Mouse (Mus musculus) thymus, adult 2 months (tissue): ENCODE measurements at regions not wholly inside any gene's neighbourhood (a gene's known extent, or its start where the extent isn't known, plus 50 kb on each side); places are given as distances from the start of the nearest gene placed in this dataset.

ENCODE experiments used
- DNase-seq: peaks from one replicate; pipeline ENCODE4 v3.0.0; 2021
- H3K27ac ChIP-seq: fragments of 200-500 bp; 2 replicates; pipeline ENCODE4 v1.5.1; 2012; ENCODE audit warnings: low read length, control low read depth; ENCODE audit not compliant: control insufficient read depth, insufficient read depth
- H3K27me3 ChIP-seq: fragments of 200-500 bp; 2 replicates; pipeline ENCODE4 v1.6.1; 2012; ENCODE audit warnings: mild to moderate bottlenecking, low read length, moderate library complexity, mixed read lengths; ENCODE audit not compliant: control insufficient read depth, insufficient read depth
- H3K36me3 ChIP-seq: fragments of 200-500 bp; 2 replicates; pipeline ENCODE4 v1.6.1; 2012; ENCODE audit warnings: mild to moderate bottlenecking, low read length, moderate library complexity; ENCODE audit not compliant: control insufficient read depth, insufficient read depth
- H3K4me1 ChIP-seq: fragments of 200-500 bp; replicated peaks from 2 replicates; pipeline ENCODE4 v1.6.1; 2012; ENCODE audit warnings: low read length; ENCODE audit not compliant: control insufficient read depth, insufficient read depth
- H3K4me3 ChIP-seq: fragments of 200-500 bp; 2 replicates; pipeline ENCODE4 v1.5.1; 2012; ENCODE audit warnings: mild to moderate bottlenecking, low read length, control low read depth, moderate library complexity; ENCODE audit not compliant: control insufficient read depth, insufficient read depth
- CTCF ChIP-seq: fragments of 200-500 bp; IDR thresholded peaks from 2 replicates; pipeline ENCODE4 v1.5.1; 2012; ENCODE audit warnings: mild to moderate bottlenecking, control low read depth, low read length, moderate library complexity, borderline replicate concordance; ENCODE audit not compliant: control insufficient read depth, poor library complexity, insufficient read depth; ENCODE audit errors: extremely low read depth
- POLR2A ChIP-seq: fragments of 200-500 bp; IDR thresholded peaks from 2 replicates; pipeline ENCODE4 v1.6.1; 2012; ENCODE audit warnings: mild to moderate bottlenecking, low read length, control low read depth, moderate library complexity; ENCODE audit not compliant: control insufficient read depth, poor library complexity, insufficient read depth; ENCODE audit errors: extremely low read depth
- WGBS: fragments of 180-500 bp; shearing (Covaris S2); methylation state at CpG from one replicate; pipeline ENCODE4 v1.1.7; 2018; 5-methylcytosine and 5-hydroxymethylcytosine counted together

DNA sequence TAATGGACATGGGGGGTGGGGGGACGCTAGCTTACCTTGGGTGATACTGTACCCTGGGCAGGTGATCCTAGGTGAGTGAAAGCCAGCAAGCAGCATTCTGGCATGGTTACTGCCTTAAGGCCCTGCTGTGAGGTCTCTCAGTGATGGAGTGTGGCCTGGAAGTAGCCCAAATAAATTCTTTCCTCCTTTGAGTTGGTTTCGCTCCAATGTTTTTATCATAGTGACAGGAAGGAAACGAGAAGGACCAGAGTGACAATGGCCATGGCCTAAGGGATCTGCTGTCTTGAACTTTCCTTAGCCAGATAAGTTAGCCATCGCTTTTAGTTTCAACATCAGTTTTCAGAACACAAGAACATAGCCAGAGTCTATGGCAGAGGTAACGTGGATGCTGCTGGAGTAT lies 282.7 kb downstream of the Cxcl12 start:
- H3K27ac ChIP-seq = no peak overlapping the region
- 88% methylated on average over 5 of the region's 5 CpGs for WGBS
- no peak for TF ChIP-seq POLR2A
- no peak for TF ChIP-seq CTCF
- no peaks in the 10 kb centered on the region for H3K27me3 ChIP-seq
- H3K36me3 ChIP-seq = no peaks in the 10 kb centered on the region
- no peak for DNase-seq
- no peaks in the 10 kb centered on the region for H3K4me1 ChIP-seq
- no peak overlapping the region for H3K4me3 ChIP-seq

DNA sequence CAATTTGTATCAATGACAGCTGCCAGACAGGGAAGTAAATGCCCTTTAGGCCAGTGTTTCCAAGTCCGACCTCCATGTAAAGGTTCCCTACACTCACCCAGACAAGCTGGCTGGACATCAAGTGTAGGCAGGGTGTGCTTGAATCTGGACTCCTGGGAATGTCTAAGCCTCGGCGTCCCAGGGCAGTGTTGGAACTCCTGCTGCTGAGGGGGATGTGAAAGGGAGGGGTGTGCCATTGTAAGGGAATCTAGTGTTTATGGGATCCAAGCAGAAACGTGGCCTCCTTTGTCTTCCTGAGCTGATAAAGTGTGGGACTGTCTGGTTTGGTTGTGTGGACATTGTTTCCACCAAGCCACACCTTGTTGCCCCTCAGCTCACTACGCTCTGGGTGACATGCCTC lies 291.9 kb downstream of the Cxcl12 start:
- no peak for DNase-seq
- Histone ChIP-seq H3K27me3 (no peaks in the 10 kb centered on the region), H3K36me3 (no peaks in the 10 kb centered on the region), H3K4me3 (no peak overlapping the region), H3K4me1 (no peaks in the 10 kb centered on the region), H3K27ac (no peak overlapping the region)
- WGBS = 85% methylated on average over 5 of the region's 5 CpGs
- TF ChIP-seq POLR2A (no peak), CTCF (no peak)

DNA sequence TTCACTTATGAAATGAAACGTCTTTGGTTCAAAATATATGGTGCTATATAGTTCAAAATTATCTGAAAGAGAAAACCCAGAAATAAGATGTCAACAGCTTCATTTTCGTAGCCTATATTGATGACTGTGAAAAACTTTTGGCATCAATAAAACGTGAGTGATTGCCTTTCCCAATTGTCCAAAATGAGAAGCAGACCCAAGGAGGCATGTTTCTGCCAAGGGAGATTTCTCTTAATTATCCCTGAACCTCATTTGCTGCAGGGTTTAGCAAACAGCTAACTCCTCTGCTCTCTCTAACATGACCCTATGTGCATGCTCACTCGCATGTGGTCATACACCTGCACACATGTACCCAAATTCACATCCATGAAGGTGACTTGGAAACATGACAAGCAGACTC lies 296.8 kb downstream of the Cxcl12 start:
- 86% methylated on average over 4 of the region's 4 CpGs for WGBS

DNA sequence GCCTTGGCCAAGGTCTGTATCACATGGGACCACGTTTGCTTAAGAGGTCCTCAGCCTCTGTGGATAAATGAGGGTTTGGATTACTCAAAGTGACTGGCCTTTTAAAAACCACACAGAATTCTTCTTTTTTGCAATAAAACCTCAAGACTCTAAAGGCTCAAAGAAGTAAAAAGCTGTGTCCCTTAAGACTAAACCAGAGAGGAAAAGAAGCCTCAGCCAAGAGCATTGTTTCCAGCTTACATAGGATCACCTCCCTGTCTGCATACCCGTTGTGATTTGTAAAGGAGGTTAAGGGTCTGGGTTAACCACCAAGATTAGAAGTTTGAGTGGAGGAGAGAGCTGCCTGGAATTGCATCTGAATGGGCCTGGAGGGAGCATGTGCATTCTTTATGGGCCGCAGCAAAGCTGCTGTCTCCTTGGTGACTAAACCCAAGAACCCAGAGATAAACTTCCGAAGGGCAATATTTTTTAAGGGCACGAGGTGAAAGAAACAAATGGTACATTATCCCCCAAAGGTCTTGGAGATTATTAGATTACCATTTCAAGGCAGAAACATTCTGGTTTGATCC lies 297.4 kb downstream of the Cxcl12 start:
- Histone ChIP-seq H3K27ac (no peak overlapping the region), H3K4me3 (no peak overlapping the region), H3K36me3 (no peaks in the 10 kb centered on the region), H3K4me1 (no peaks in the 10 kb centered on the region), H3K27me3 (no peaks in the 10 kb centered on the region)
- WGBS = 85% methylated on average over 5 of the region's 5 CpGs
- TF ChIP-seq CTCF (no peak), POLR2A (no peak)
- no peak for DNase-seq

More for the DNA sequence above, 296.8 kb downstream of the Cxcl12 start:
- H3K27ac ChIP-seq = no peak overlapping the region
- no peaks in the 10 kb centered on the region for H3K36me3 ChIP-seq
- H3K4me3 ChIP-seq = no peak overlapping the region
- no peak for DNase-seq
- TF ChIP-seq CTCF (no peak), POLR2A (no peak)
- H3K27me3 ChIP-seq = no peaks in the 10 kb centered on the region
- H3K4me1 ChIP-seq = no peaks in the 10 kb centered on the region

DNA sequence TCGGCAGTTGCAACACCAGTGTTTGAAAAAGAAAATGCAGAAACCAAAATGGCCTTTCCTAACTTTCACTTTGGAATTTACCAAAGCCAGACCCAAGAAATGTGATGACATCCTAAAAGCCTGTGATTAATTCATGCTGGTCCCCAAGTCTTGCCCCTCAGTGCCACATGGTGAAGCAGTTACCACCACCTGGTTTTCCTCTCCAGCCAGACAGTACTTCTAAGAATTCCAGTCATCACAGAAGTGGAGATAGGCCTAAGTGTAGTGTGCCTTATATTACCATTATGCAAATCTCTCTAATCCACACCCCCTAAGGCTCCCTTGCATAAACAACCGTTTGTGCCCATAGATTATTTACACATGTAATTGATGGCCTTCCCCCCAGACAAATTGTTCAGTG lies 311.0 kb downstream of the Cxcl12 start:
- Histone ChIP-seq H3K4me3 (no peak overlapping the region), H3K27me3 (no peaks in the 10 kb centered on the region), H3K36me3 (no peaks in the 10 kb centered on the region), H3K4me1 (no peaks in the 10 kb centered on the region), H3K27ac (no peak overlapping the region)
- 79% methylated on average over 2 of the region's 2 CpGs for WGBS
- TF ChIP-seq POLR2A (no peak), CTCF (no peak)
- no peak for DNase-seq

GRCm38 (mm10) chr6:117480396-117480795 lies 312.1 kb downstream of the Cxcl12 start:
- TF ChIP-seq POLR2A (no peak), CTCF (no peak)
- whole genome bisulfite sequencing = 94% methylated on average over 2 of the region's 2 CpGs
- Histone ChIP-seq H3K27me3 (no peaks in the 10 kb centered on the region), H3K36me3 (no peaks in the 10 kb centered on the region), H3K27ac (no peak overlapping the region), H3K4me3 (no peak overlapping the region), H3K4me1 (no peaks in the 10 kb centered on the region)
- no peak for DNase-seq

DNA sequence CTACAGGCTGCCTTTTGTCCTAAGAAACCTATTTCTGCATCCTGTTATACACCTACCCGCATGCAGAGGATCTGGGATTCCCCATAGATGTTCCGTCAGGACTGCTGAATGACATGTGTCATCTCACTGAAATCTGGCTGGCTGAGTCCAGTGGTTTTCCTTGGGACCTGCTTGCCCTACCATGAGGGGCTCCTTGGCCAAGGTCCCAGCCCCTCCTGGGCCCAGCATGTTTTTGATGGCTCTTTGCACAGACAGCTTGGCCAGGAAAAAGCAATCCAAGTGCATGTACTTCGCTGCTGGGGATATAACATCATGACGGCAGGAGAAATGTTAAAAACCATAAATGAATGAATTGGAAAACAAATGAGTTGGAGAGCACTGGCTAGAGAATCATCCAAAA lies 320.8 kb downstream of the Cxcl12 start:
- H3K4me1 ChIP-seq = no peaks in the 10 kb centered on the region
- no peaks in the 10 kb centered on the region for H3K27me3 ChIP-seq
- H3K27ac ChIP-seq = no peak overlapping the region
- H3K4me3 ChIP-seq = no peak overlapping the region
- H3K36me3 ChIP-seq = no peaks in the 10 kb centered on the region
- 95% methylated on average over 4 of the region's 4 CpGs for WGBS
- DNase-seq = no peak
- no peak for TF ChIP-seq POLR2A
- no peak for TF ChIP-seq CTCF
